Mouse (Mus musculus): ENCODE measurements at regions not wholly inside any gene's neighbourhood (a gene's known extent, or its start where the extent isn't known, plus 50 kb on each side); places are given as distances from the start of the nearest gene placed in this dataset.
"Not testable (repeated sequence)": the region's sequence is repeated elsewhere in the genome, so short reads cannot be mapped to it uniquely, and the experiment has no call there.

GRCm38 (mm10) chr1:7388627-7389026, 2580.9 kb downstream of the Gm37988 start:
- no peak for DNase-seq (ENCODE audit: low spot score in 2 of 2)

DNA sequence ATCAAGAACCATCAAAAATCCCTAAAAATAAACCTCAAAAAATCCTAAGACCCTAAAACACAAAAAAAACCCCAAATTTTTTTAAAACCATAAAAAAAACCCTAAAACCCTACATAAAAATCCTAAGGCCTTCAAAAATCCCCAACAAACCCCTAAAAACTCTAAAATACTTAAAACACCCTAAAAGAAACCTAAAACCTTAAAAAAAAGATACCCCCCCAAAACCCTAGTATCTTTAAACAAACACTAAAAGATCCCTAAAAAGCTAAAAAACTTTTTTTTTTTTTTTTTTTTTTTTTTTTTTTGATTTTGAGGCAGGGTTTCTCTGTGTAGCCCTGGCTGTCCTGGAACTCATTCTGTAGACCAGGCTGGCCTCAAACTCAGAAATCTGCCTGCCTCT, 2585.8 kb downstream of the Gm37988 start:
- no peak for DNase-seq (ENCODE audit: low spot score in 2 of 2)

- no peak for DNase-seq (ENCODE audit: low spot score in 2 of 2)
Measured at GRCm38 (mm10) chr1:7394161-7394560, 2586.5 kb downstream of the Gm37988 start.

DNA sequence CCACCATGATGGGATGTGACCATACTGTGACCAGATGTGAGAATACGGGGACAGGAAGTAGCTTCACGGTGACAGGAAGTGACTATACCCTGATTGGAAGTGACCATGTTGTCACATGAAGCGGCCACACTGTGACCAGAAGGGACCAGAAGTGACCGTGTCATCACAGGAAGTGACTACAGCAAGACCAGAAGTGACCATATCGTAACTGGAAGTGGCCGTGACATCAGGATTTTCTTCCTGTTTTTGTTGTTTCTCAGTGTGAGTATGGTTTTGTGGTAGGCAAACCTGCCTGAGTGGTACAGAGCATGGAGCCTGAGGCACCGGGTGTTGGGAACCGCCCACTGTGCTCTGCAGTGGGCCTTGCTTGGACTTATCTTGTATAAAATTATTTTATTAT, 2587.8 kb downstream of the Gm37988 start:
- DNase-seq (ENCODE audit: low spot score in 2 of 2), result no peak

DNA sequence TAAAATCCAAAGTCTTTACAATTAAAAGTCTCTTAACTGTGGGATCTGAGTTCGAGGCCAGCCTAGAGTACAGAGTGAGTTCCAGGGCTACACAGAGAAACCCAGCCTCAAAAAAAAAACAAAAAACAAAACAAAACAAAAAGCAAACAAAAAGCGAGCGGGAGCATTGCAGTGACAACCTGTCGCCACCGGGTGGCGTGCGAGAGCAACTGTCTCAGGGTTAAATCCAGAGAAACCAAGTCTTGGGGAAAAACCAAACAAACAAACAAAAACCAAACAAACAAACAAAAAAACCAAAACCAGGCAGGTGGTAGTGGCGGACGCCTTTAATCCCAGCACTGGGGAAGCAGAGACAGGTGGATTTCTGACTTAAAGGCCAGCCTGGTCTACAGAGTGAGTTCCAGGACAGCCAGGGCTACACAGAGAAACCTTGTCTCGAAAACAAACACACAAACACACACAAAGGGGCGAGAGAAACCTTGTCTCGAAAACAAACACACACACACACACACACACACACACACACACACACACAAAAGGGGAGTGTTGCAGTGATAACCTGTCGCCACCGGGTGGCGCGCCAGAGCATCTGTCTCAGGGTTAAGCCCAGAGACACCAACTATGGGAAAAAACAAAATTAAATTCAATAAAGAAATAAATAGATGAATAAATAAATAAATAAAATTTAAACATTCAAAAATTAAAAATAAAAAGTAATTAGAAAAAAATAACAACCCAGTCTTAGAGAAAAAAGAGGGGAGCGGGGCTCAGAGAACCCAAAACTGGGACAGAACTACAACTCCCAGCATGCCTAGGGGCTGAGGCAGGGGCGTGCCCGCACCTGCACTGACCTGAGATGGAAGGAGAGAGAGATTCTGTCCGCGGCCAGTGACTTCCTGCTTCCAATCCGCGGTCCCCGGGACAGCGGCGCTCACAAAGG, 2589.4 kb downstream of the Gm37988 start:
- DNase-seq (ENCODE audit: low spot score in 2 of 2), result peak in 1 of 2 experiments; percentile 45

DNA sequence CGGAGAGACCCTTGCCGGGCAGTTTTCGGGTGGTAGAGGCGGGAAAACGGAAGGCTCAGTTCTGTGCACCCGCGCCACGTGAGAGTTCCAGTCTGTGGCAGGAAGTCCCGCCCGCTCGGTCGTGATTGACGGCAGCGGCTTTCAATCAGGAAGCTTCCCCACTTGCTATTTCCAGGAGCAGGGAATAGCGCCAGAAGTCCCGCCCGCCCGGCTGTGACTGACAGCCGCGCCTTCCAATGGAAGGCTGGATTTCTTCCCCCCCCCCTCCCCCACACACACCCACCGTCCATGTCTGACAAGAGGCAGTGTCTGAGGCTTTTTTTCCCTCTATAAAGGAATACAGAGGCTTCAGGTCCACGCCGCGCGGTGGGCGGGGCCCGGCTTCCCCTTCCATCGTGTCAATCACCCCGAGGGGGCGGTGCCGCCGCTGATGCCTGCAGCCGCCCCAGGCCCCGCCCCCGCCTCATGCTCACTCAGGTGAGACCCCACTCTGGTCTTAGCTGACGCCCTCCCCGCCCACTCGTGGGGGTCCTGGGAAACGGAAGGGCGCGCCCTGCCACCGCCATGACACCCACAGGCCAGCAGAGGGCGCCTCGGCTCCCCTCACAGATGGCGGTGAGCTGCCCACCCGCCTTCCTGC, 2590.2 kb downstream of the Gm37988 start:
- DNase-seq (ENCODE audit: low spot score in 2 of 2), result peak; percentile 97 to 98

DNA sequence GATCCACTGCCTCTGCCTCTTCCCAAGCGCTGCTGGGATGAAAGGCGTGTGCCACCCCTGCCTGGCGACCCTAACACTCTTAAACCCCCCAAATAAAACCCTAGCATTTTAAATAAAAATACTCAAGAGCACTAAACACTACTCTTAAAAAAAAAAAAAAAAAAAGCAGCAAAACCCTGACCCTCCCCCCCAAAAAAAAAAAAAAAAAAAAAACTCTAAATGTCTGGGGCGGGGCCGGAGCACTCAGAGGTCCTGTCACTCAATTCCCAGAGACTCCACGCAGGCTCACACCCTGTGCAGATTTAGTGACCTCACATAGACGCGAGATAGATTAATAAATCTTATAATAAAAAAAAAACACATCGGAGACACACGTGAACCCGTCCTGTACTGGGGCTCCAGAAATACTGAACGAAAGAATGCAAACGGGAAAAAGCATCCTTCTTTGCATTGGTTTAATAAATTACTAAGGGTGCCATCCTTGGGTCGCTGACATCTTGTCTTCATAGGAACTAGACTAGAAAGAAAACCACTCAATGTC, 2591.1 kb downstream of the Gm37988 start:
- no peak for DNase-seq (ENCODE audit: low spot score in 2 of 2)

GRCm38 (mm10) chr1:7405651-7406050, 2598.0 kb downstream of the Gm37988 start:
- DNase-seq (ENCODE audit: low spot score in 2 of 2), result not testable (repeated sequence)

DNA sequence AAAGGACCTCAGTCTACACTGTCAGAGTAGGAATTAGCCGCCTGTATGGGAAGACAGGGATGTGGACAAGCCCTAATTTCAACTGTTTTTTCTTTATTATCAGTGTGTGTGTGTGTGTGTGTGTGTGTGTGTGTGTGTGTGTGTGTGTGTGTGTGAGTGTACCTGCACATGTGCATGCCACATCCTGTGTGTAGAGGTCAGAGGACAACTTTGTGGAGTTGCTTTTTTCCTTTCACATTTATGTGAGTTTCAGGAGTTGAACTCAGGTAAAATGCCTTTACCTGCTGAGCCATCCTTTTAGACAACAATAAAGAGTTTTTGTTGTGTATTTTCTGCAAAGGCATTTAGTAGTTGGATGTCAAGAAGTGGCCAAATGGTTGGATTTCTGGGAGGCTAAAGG, 2606.8 kb downstream of the Gm37988 start:
- no peak for DNase-seq (ENCODE audit: low spot score in 2 of 2)

- no peak for DNase-seq (ENCODE audit: low spot score in 2 of 2)
Measured at GRCm38 (mm10) chr1:7451660-7452155, 2644.0 kb downstream of the Gm37988 start.

GRCm38 (mm10) chr1:7454931-7455330, 2647.2 kb downstream of the Gm37988 start:
- DNase-seq (ENCODE audit: low spot score in 2 of 2), result no peak

GRCm38 (mm10) chr1:7457895-7458294, 2650.2 kb downstream of the Gm37988 start:
- DNase-seq (ENCODE audit: low spot score in 2 of 2), result no peak

DNA sequence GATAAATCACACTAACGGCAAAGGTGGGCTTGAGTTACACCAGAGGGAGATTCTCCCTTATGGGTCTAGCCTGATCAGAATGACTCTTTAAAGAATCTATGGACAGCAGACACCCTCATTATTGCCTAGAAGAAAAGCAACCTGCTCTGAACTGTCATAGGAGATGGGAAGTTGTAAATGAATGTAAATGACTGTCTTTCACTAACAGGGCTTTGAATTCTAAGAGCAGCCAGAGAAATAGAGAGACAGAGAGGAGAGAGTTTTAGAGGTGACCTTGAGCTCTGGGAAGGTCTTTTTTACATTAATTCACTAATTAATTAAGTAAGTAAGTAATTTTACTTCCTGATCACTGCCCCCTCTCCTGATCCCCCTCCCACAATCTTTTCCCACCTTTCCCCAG, 2686.4 kb downstream of the Gm37988 start:
- DNase-seq (ENCODE audit: low spot score in 2 of 2), result no peak

GRCm38 (mm10) chr1:7499042-7499441, 2691.3 kb downstream of the Gm37988 start:
- DNase-seq (ENCODE audit: low spot score in 2 of 2), result no peak

- no peak for DNase-seq (ENCODE audit: low spot score in 2 of 2)
Measured at GRCm38 (mm10) chr1:7502363-7502762, 2694.7 kb downstream of the Gm37988 start.

DNA sequence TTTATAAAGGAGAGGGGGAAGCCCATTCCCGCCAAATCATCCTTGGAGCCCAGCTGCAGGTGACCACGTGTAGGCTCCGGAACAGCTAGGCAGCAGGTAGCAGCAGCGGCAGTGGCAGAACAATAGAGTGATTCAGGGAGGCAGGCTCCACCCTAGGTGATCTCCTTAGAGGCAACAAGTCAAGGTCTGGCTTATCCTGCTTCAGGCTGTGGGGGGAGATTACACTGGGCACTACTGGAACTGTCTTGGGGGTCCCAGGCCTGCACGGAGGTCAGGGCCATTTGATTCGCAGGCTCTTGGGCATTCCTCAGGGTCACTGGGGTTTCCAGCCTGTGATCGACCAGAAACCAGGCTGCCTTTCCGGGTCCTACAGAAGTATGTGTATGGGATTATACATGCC, 2711.1 kb downstream of the Gm37988 start:
- DNase-seq (ENCODE audit: low spot score in 2 of 2), result no peak

- DNase-seq (ENCODE audit: low spot score in 2 of 2), result no peak
Measured at GRCm38 (mm10) chr1:7533506-7533905, 2725.8 kb downstream of the Gm37988 start.

DNA sequence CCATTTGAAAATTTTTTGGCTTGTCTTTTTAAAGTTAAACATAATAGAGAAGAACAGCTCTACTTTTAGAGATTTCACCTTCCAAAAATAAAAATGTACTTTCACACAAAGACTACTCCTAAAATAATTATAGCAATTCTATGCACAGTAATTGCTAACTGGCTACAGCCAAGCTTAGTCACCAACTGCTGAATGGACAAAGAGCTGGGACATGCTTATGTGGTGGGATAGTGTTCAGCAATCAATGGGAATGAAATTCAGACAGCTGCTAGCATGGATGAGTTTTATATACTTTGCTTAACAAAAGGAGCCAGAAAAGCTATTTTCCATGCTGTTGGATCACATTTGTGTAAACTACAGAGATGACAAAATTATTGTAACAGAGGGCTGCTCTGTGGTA, 2727.5 kb downstream of the Gm37988 start:
- DNase-seq (ENCODE audit: low spot score in 2 of 2), result no peak

- no peak for DNase-seq (ENCODE audit: low spot score in 2 of 2)
Measured at GRCm38 (mm10) chr1:7543492-7543891, 2735.8 kb downstream of the Gm37988 start.

GRCm38 (mm10) chr1:7548261-7548660, 2740.6 kb downstream of the Gm37988 start:
- DNase-seq (ENCODE audit: low spot score in 2 of 2), result no peak

- no peak for DNase-seq (ENCODE audit: low spot score in 2 of 2)
Measured at GRCm38 (mm10) chr1:7574787-7575186, 2767.1 kb downstream of the Gm37988 start.

GRCm38 (mm10) chr1:7586409-7586808, 2778.7 kb downstream of the Gm37988 start:
- DNase-seq (ENCODE audit: low spot score in 2 of 2), result no peak

DNA sequence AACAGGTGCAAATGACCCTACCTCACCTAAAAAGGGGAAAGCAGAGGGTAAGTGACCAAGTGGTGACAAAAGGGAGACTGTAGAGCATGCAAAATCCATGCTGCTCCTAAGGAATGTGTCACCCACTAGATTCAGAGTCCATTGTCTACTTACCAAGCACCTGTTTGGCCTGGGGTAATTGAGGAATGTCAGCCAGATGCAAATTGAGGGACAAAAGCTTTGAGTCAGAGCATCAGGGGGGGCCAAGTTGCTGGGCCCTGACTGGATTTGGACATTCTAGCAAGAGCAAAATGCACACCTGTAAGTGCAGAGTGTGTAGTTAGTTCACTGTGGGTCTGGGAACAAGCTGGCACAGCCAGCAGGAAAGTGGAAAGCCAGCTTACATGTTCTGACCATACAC, 2783.6 kb downstream of the Gm37988 start:
- DNase-seq (ENCODE audit: low spot score in 2 of 2), result no peak
